Mouse (Mus musculus): ENCODE data around the gene Gigyf2. TPM values are rescaled to one million over a fixed set of nuclear protein-coding genes. Genes with fewer than 3 reads are reported as not detected.

Gene Gigyf2
- polyA plus RNA-seq (2015; fragmentation: Nextera tagmentation; extraction: Ambion mirVana): 66.8 TPM in 2 replicates

DNA sequence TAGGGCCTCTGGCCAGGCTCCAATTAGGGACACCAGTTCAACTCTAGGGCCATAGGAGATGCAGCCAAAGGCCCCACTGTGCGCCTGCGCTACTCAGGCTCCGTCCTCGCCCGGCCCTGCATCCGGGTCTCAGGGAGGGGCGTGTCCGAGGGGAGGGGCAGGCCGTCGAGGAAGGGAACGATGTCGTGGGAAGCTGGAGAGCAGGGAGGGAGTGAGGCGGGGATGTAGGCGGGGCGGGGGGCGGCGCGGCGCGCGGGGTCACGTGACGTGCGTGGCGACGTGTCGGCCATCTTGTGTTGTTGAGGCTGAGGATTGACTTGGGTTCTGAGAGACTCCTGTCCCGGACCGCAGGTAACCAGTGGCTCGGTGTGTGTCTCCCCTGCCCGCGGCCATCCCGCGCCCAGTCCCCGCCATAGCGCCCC, at the start of gene Gigyf2:
Gigyf2 (plus strand) TSS at position 257 of the 422 bp plus-strand sequence.
- peak; percentile 98 for ATAC-seq (ENCODE audit: insufficient number of reproducible peaks, insufficient read depth, low FRiP score, low TSS enrichment, low read depth)
- peak within 1 kb of the TSS; percentile 92 for H3K27ac ChIP-seq
- H3K27me3 ChIP-seq: no peaks in the 10 kb centered on the region
- H3K4me1 ChIP-seq: peaks cover 8% of the 10 kb centered on the region
- 0% methylated on average over 30 of the region's 36 CpGs for WGBS
- H3K9me3 ChIP-seq: no peaks in the 10 kb centered on the region
- no peaks in the 10 kb centered on the region for H3K36me3 ChIP-seq
- H3K4me3 ChIP-seq: peak within 1 kb of the TSS; percentile 92
- H3K4me2 ChIP-seq: peak within 1 kb of the TSS; percentile 64
- peak within 1 kb of the TSS; percentile 97 for H3K9ac ChIP-seq

DNA sequence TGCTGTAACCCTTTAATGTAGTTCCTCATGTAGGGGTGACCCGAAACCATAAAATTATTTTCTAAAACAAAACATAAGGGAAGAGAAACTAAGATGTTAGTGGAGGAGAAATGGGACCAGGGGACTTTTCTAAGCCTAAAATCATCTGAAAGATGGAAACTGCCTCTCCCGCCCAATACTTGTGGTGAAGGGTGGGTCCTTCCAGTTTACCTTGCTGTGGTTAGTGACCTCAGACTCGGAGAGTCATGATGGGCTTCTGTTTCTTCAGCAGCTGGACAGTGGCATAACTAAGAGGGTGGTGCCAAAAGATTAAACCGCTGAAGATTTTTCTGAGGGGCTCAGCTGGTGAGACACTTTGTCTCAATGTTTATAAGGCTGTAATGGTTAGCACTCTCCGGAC, 46.5 kb upstream of the Gigyf2 start:
- no peak overlapping the region for H3K9ac ChIP-seq
- WGBS: 84% methylated on average over 5 of the region's 5 CpGs
- no peak for ATAC-seq (ENCODE audit: insufficient number of reproducible peaks, insufficient read depth, low FRiP score, low TSS enrichment, low read depth)
- no peak overlapping the region for H3K4me3 ChIP-seq
- H3K4me1 ChIP-seq: peaks cover 3% of the 10 kb centered on the region; the same call in 1 of the 2 replicates
- H3K36me3 ChIP-seq: no peaks in the 10 kb centered on the region
- H3K27me3 ChIP-seq: no peaks in the 10 kb centered on the region
- H3K9me3 ChIP-seq: no peaks in the 10 kb centered on the region
- H3K27ac ChIP-seq: no peak overlapping the region
- no peak overlapping the region for H3K4me2 ChIP-seq

DNA sequence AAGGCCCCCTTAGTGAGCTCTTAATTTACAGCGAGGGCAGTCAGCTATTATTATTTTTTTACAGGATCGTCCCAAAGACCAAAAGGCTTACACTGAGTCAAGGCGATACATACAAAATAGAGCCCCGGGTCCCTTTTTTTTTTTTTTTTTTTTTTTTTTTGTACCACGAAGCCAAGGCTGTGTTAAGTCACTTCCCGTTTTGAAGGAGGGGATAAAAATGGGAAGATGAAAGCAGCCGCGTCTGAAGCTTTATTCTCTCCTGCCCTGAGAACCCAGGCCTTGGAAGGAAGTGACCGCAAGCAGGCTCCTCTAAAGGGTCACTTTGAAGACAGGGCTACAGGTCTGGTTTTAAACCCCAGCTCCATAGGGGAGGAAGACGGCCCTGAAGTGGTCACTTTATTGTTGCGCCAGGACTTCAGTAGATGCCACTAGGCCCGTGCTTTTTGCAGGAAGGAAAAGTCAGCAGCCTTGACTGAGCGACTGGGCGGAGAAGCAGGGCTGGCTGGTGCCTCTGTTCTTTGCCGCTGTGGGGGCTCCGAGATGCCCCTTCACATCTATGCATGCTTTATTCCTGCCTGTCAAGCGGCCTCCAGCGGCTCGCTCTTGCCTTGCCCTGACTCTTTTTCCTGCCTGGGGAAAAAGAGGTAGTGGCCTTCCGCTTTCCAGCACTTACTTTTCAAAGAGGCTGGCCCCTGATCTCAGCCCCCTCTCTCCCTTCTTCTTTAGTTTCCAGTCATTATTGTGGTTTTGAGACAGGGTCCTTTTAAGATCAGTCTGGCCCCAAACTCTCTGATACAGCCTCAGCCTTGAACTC, 45.0 kb upstream of the Gigyf2 start:
- 20% methylated on average over 20 of the region's 20 CpGs for WGBS
- no peaks in the 10 kb centered on the region for H3K27me3 ChIP-seq
- H3K9ac ChIP-seq: 0 out of 2 replicates have a peak overlapping the region, but pooled peaks have one; percentile 32
- no peak overlapping the region for H3K4me3 ChIP-seq
- no peaks in the 10 kb centered on the region for H3K36me3 ChIP-seq
- peak overlapping the region; percentile 20; the same call in 1 of the 2 replicates for H3K4me2 ChIP-seq
- no peak overlapping the region for H3K27ac ChIP-seq
- ATAC-seq (ENCODE audit: insufficient number of reproducible peaks, insufficient read depth, low FRiP score, low TSS enrichment, low read depth): no peak
- H3K9me3 ChIP-seq: no peaks in the 10 kb centered on the region
- H3K4me1 ChIP-seq: peaks cover 3% of the 10 kb centered on the region; the same call in 1 of the 2 replicates

DNA sequence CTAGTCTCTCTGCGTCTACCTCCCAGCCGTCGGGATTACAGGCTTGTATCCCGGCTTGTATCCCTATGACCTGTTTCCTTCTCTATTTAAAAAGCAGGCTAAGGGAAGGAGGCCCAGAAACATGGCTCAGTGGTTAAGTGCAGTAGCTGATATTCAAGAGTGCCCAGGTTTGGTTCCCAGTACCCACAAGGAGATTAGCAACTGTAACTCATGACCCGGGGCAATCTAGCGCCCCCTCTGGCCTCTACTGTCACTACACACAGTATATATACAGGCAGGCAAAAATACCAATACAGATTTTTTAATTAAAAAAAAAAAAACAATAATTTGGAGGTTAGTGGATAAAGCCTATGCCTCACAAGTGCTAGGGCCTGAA, 44.4 kb upstream of the Gigyf2 start:
- Histone ChIP-seq H3K4me3 (no peak overlapping the region), H3K4me1 (peaks cover 3% of the 10 kb centered on the region; the same call in 1 of the 2 replicates), H3K4me2 (no peak overlapping the region), H3K27me3 (no peaks in the 10 kb centered on the region), H3K36me3 (no peaks in the 10 kb centered on the region), H3K9ac (no peak overlapping the region), H3K9me3 (no peaks in the 10 kb centered on the region), H3K27ac (no peak overlapping the region)
- no peak for ATAC-seq (ENCODE audit: insufficient number of reproducible peaks, insufficient read depth, low FRiP score, low TSS enrichment, low read depth)
- 73% methylated on average over 6 of the region's 6 CpGs for WGBS

DNA sequence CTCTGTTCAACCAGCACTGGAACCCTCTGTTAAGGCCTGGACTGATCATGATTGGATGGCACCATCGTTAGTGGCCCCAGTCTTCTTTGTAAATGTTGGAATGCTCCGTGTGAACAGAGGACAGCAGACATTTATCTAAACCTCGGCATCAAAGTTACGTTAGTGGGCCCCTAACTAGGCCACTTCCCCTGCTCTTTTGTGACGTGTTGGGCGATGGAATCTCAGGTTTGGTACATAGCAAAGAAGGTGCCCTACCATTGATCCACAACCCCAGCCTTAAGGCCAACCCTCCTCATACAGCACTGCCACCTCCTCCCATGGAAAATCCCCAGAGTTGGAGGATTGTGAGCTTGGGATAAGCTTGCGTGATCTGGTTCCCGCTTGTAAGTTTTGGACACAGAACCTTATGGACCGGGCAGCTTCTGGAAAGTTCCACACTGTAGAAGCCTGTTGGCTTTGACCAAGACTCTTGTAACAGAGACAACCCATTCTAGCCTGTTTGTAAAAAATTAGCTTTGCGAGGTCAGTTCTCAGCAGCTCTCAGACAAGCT, 43.3 kb upstream of the Gigyf2 start:
- H3K27ac ChIP-seq: no peak overlapping the region
- WGBS: 88% methylated on average over 10 of the region's 10 CpGs
- no peak overlapping the region for H3K4me3 ChIP-seq
- H3K4me1 ChIP-seq: peaks cover 3% of the 10 kb centered on the region; the same call in 1 of the 2 replicates
- no peaks in the 10 kb centered on the region for H3K9me3 ChIP-seq
- no peak for ATAC-seq (ENCODE audit: insufficient number of reproducible peaks, insufficient read depth, low FRiP score, low TSS enrichment, low read depth)
- H3K36me3 ChIP-seq: no peaks in the 10 kb centered on the region
- no peaks in the 10 kb centered on the region for H3K27me3 ChIP-seq
- H3K4me2 ChIP-seq: no peak overlapping the region
- H3K9ac ChIP-seq: no peak overlapping the region

DNA sequence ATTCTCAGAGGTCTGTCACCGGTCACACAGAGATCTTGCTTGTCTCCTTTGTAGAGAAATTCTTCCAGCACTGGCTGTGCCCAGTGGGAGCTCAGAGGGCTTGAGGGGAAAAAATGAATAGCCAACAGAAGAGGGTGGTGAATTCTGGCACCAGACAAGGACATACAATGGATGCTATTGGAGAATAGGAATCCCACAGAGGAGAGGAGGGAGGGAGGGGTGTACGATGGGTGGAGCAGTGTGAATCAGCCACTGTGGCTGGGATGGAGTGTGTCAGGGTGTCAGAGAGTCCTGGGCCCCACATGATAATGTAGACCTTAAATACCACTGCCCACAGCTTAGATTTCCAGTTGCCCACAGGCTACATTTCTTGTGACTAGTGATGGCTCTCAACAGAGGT, 39.7 kb upstream of the Gigyf2 start:
- Histone ChIP-seq H3K9me3 (no peaks in the 10 kb centered on the region), H3K4me1 (no peaks in the 10 kb centered on the region), H3K4me2 (no peak overlapping the region), H3K4me3 (no peak overlapping the region), H3K27me3 (no peaks in the 10 kb centered on the region), H3K36me3 (no peaks in the 10 kb centered on the region), H3K27ac (no peak overlapping the region), H3K9ac (no peak overlapping the region)
- WGBS: 45% methylated on average over 2 of the region's 2 CpGs
- ATAC-seq (ENCODE audit: insufficient number of reproducible peaks, insufficient read depth, low FRiP score, low TSS enrichment, low read depth): no peak

DNA sequence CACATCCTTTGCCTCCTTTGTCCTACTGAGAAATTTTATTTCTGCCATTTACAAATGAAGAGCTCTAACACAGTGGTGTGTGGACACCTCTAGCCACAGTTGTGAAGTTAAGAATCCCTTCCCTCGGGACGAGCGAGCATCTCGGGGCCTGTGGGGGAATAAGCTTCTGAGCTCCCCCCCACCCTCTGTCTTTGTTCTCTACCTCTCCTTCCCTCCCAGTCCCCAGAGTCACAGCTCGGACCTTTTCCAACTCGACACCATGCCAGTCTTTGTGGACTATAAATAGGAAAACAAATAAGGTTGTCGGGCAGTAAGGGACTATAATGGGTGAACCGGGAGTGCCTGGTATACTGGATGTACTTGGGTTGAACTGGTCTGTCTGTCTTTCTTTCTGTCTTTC, 35.4 kb upstream of the Gigyf2 start:
- Histone ChIP-seq H3K4me2 (no peak overlapping the region), H3K9ac (no peak overlapping the region), H3K27ac (no peak overlapping the region), H3K36me3 (no peaks in the 10 kb centered on the region), H3K27me3 (no peaks in the 10 kb centered on the region), H3K4me1 (no peaks in the 10 kb centered on the region), H3K9me3 (no peaks in the 10 kb centered on the region), H3K4me3 (no peak overlapping the region)
- WGBS: 75% methylated on average over 8 of the region's 8 CpGs
- no peak for ATAC-seq (ENCODE audit: insufficient number of reproducible peaks, insufficient read depth, low FRiP score, low TSS enrichment, low read depth)

DNA sequence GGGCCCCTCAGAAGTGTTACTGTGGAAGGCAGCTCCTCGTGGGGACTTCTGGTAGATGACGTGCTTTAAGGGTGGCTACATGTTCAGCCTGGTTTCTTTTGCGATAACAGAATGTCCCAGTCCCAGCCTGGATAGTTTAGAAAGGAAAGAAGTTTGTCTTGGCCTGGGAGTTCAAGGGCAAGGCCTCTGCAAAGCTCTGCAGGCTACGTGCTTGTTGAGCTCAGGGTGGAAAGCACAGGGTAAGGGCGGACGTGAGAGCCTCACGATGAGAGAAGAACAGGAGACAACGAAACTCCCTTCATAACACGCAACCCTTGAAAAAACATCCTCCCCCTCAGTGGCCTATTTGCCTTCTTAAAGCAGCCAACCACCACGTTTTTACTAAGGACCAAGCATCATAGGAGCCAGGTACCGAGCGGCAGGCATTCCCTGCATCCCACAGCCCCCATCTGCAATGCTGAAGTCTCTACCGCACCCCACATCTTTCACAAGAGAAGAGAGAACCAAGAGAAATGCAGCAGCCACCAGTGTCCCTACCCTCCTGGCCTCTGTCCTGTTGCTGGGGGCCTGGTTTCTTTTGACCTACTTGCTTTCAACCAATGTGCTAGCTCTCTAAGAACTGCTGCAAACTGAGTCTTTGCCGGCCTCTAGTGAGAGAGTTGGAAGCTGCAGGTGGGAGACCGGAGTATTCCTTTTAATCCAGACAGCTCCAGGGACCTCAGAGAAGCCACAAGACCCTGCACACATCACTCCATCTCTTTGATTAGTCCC, 34.2 kb upstream of the Gigyf2 start:
- Histone ChIP-seq H3K4me3 (no peak overlapping the region), H3K9ac (no peak overlapping the region), H3K27me3 (no peaks in the 10 kb centered on the region), H3K9me3 (no peaks in the 10 kb centered on the region), H3K4me2 (no peak overlapping the region), H3K36me3 (no peaks in the 10 kb centered on the region), H3K4me1 (no peaks in the 10 kb centered on the region), H3K27ac (no peak overlapping the region)
- 61% methylated on average over 15 of the region's 15 CpGs for WGBS
- no peak for ATAC-seq (ENCODE audit: insufficient number of reproducible peaks, insufficient read depth, low FRiP score, low TSS enrichment, low read depth)

DNA sequence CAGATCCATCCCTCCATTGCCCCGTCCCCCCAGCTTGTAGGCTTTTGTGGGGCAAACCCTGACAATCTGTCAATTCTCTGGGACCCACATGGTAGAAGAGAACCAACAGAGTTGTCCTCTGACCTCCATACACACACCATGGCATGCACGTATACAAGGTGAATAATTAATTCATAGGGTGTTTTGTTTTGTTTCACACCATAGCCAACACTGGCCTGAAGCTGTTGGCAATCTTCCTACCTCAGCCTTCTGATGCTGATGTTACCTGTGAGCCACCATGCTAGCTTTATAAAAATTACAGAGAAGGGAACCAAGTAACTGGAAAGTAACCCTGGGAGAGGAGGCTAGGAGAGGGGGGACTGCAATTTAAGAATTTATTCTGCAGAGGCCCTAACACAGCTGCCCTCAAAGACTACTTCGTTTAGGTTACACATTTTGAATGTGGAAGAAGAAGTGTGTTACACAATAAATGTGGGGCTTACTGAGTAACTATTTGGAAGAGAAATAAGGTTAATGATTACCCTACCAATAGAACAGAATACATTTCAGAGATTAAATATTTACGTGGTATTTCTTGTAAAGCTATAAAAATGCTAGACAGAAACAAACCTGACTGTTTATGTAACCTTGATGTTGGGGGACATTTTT, 32.6 kb upstream of the Gigyf2 start:
- Histone ChIP-seq H3K4me1 (no peaks in the 10 kb centered on the region), H3K36me3 (no peaks in the 10 kb centered on the region), H3K4me2 (no peak overlapping the region), H3K4me3 (no peak overlapping the region), H3K27ac (no peak overlapping the region), H3K9me3 (no peaks in the 10 kb centered on the region), H3K9ac (no peak overlapping the region), H3K27me3 (no peaks in the 10 kb centered on the region)
- 73% methylated on average over 4 of the region's 4 CpGs for WGBS
- ATAC-seq (ENCODE audit: insufficient number of reproducible peaks, insufficient read depth, low FRiP score, low TSS enrichment, low read depth): no peak

DNA sequence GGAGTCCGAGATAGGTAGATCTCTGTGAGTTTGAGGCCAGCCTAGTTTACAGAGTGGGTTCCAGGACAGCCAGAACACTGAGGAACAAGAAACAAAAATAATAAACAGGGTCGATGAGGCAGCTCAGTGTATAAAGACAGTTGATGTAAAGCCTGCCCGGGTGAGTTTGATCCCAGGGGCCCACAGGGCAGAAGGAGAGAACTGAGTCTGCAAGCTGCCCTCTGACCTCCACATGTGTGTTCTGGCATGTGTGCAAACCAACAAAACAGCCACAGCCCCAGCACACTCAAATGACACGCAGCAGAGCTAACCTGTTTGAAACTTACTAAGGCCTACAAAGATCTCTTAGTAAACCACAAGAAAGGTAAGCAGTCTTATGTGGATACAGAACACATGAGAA, 31.8 kb upstream of the Gigyf2 start:
- H3K4me2 ChIP-seq: no peak overlapping the region
- no peaks in the 10 kb centered on the region for H3K27me3 ChIP-seq
- H3K9me3 ChIP-seq: no peaks in the 10 kb centered on the region
- no peak for ATAC-seq (ENCODE audit: insufficient number of reproducible peaks, insufficient read depth, low FRiP score, low TSS enrichment, low read depth)
- H3K4me3 ChIP-seq: no peak overlapping the region
- H3K36me3 ChIP-seq: no peaks in the 10 kb centered on the region
- no peak overlapping the region for H3K27ac ChIP-seq
- whole genome bisulfite sequencing: 61% methylated on average over 4 of the region's 4 CpGs
- H3K4me1 ChIP-seq: no peaks in the 10 kb centered on the region
- H3K9ac ChIP-seq: no peak overlapping the region

DNA sequence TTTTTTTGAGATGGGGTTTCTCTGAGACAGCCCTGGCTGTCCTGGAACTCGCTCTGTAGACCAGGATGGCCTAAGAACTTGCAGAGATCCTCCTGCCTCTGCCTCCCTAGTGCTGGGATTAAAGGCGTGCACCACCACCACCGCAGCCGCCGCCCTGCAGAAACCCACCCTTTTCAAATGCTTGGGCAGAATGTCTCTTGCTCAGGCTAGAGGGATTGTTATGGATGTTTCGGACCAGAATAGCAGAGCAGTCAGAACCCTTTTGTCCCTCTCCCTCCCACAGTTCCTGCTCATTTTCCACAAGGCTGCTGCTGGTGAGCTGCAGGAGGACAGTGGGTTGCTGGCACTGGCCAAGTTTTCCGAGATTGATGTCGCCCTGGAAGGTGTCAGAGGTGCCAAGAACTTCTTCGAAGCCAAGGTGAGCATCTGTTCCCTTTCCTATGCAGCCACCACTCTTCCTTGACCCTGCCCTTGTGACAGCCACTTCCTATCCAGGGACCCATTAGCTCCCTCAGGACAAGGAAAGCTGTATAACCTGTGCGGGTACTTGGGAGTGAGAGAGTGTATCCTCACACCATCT, 29.4 kb upstream of the Gigyf2 start:
- Histone ChIP-seq H3K27ac (no peak overlapping the region), H3K9ac (no peak overlapping the region), H3K9me3 (no peaks in the 10 kb centered on the region), H3K4me2 (no peak overlapping the region), H3K36me3 (no peaks in the 10 kb centered on the region), H3K4me3 (no peak overlapping the region), H3K27me3 (no peaks in the 10 kb centered on the region), H3K4me1 (no peaks in the 10 kb centered on the region)
- WGBS: 87% methylated on average over 10 of the region's 10 CpGs
- no peak for ATAC-seq (ENCODE audit: insufficient number of reproducible peaks, insufficient read depth, low FRiP score, low TSS enrichment, low read depth)

Data from embryonic facial prominence, embryonic 13.5 days (tissue).